Mouse (Mus musculus): ENCODE results near the gene Ccnl2. TPM values are rescaled to one million over a fixed set of nuclear protein-coding genes. Genes with fewer than 3 reads are reported as not detected.

The Ccnl2 gene
- total and polyA plus RNA-seq, 3 experiments = 46.1 to 103 (median 48.6) TPM

DNA sequence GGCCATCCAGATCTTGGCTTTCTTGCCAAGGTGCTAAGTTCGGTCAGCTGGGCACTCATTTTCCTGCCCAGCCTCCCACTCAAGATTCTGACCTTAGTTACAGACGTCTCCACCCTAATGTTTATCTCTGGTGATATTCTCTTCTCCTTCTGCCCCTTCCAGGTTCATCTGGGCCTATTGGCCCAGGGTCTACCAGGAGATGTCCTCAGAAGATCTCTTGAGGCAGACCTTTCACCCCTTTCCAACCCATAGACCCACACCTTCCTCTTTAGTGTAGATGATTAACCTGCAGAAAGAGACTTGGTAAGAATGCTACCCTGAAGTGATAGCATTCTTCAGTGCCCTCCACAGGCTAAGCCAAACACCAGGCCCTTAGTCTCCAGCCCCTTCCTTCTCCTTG, 40.6 kb upstream of the Ccnl2 start:
- no peaks in the 10 kb centered on the region for H3K9me3 ChIP-seq (replicated peaks; ENCODE audit: insufficient read depth, low read length)
- H3K27me3 ChIP-seq (ENCODE audit: control insufficient read depth in 1 of 2, insufficient read depth in 2 of 2, low read length in 2 of 2) = no peaks in the 10 kb centered on the region
- TF ChIP-seq ZNF384 (IDR thresholded peaks at IDR 0.05; ENCODE audit: low read depth, low read length) (no peak), ETS1 (IDR thresholded peaks at IDR 0.05; ENCODE audit: low read depth, low read length) (no peak), KAT2A (conservative IDR thresholded peaks at IDR 0.05; ENCODE audit: low read depth, low read length) (no peak), CTCF (IDR thresholded peaks at IDR 0.05 in 2 of 3, conservative IDR thresholded peaks at IDR 0.05 in 1 of 3; ENCODE audit: control insufficient read depth in 1 of 3, insufficient read depth in 1 of 3, low read depth in 2 of 3, low read length in 3 of 3, poor library complexity in 1 of 3, severe bottlenecking in 1 of 3) (no peak), GATA1 (IDR thresholded peaks at IDR 0.05; ENCODE audit: low read depth, low read length) (no peak), CHD1 (IDR thresholded peaks at IDR 0.05; ENCODE audit: low read depth, low read length) (no peak), POLR2AphosphoS5 (IDR thresholded peaks at IDR 0.05; ENCODE audit: borderline replicate concordance, low read depth, low read length) (no peak), HCFC1 (IDR thresholded peaks at IDR 0.05; ENCODE audit: low read depth, low read length) (no peak), RAD21 (IDR thresholded peaks at IDR 0.05; ENCODE audit: low read depth, low read length) (no peak)
- H3K4me1 ChIP-seq (ENCODE audit: control insufficient read depth in 1 of 2, insufficient read depth in 2 of 2, low read length in 2 of 2) = peaks cover 0 to 26% of the 10 kb centered on the region in 2 experiments; a peak in 2 of 4 replicates
- H3K27ac ChIP-seq (ENCODE audit: control insufficient read depth, low read depth, low read length) = no peak overlapping the region
- no peak overlapping the region for H3K4me3 ChIP-seq (ENCODE audit: control insufficient read depth in 1 of 2, insufficient read depth in 1 of 2, low read depth in 2 of 2, low read length in 2 of 2)
- H3K79me2 ChIP-seq (ENCODE audit: control insufficient read depth, insufficient read depth, low read length, poor library complexity) = peaks cover 3% of the 10 kb centered on the region; the same call in 1 of the 2 replicates
- peaks cover 0 to 2% of the 10 kb centered on the region in 2 experiments; a peak in 2 of 4 replicates for H3K36me3 ChIP-seq (ENCODE audit: control insufficient read depth in 1 of 2, insufficient read depth in 2 of 2, low read length in 2 of 2)
- DNase-seq (ENCODE audit: low read depth, low spot score) = no peak
- H3K9ac ChIP-seq (ENCODE audit: control insufficient read depth, low read depth, low read length, poor library complexity, severe bottlenecking) = no peak overlapping the region

GRCm38 (mm10) chr4:155772786-155773185, 39.5 kb upstream of the Ccnl2 start:
- TF ChIP-seq GATA1 (IDR thresholded peaks at IDR 0.05; ENCODE audit: low read depth, low read length) (no peak), RCOR1 (IDR thresholded peaks at IDR 0.05; ENCODE audit: low read depth, low read length) (no peak), ZNF384 (IDR thresholded peaks at IDR 0.05; ENCODE audit: low read depth, low read length) (no peak), ZC3H11A (IDR thresholded peaks at IDR 0.05; ENCODE audit: low read depth, low read length) (no peak), POLR2AphosphoS2 (IDR thresholded peaks at IDR 0.05; ENCODE audit: low read length) (no peak), POLR2AphosphoS5 (IDR thresholded peaks at IDR 0.05; ENCODE audit: borderline replicate concordance, low read depth, low read length) (no peak), ZMIZ1 (IDR thresholded peaks at IDR 0.05; ENCODE audit: low read depth, low read length) (no peak), ETS1 (IDR thresholded peaks at IDR 0.05; ENCODE audit: low read depth, low read length) (no peak), JUND (IDR thresholded peaks at IDR 0.05; ENCODE audit: low read depth, low read length) (no peak), BHLHE40 (IDR thresholded peaks at IDR 0.05; ENCODE audit: borderline replicate concordance, low read depth, low read length) (no peak), CHD2 (IDR thresholded peaks at IDR 0.05; ENCODE audit: low read length) (no peak), MXI1 (IDR thresholded peaks at IDR 0.05; ENCODE audit: low read depth, low read length) (no peak)
- no peak overlapping the region for H3K4me3 ChIP-seq (ENCODE audit: control insufficient read depth in 1 of 2, insufficient read depth in 1 of 2, low read depth in 2 of 2, low read length in 2 of 2)
- H3K9me3 ChIP-seq (replicated peaks; ENCODE audit: insufficient read depth, low read length) = no peaks in the 10 kb centered on the region
- peaks cover 3% of the 10 kb centered on the region; the same call in 1 of the 2 replicates for H3K79me2 ChIP-seq (ENCODE audit: control insufficient read depth, insufficient read depth, low read length, poor library complexity)
- no peak overlapping the region for H3K27ac ChIP-seq (ENCODE audit: control insufficient read depth, low read depth, low read length)
- peaks cover 6 to 31% of the 10 kb centered on the region in 2 experiments for H3K4me1 ChIP-seq (ENCODE audit: control insufficient read depth in 1 of 2, insufficient read depth in 2 of 2, low read length in 2 of 2)
- no peak for DNase-seq (ENCODE audit: low read depth, low spot score)
- no peaks in the 10 kb centered on the region for H3K27me3 ChIP-seq (ENCODE audit: control insufficient read depth in 1 of 2, insufficient read depth in 2 of 2, low read length in 2 of 2)
- no peak overlapping the region for H3K9ac ChIP-seq (ENCODE audit: control insufficient read depth, low read depth, low read length, poor library complexity, severe bottlenecking)
- peaks cover 0 to 7% of the 10 kb centered on the region in 2 experiments; a peak in 2 of 4 replicates for H3K36me3 ChIP-seq (ENCODE audit: control insufficient read depth in 1 of 2, insufficient read depth in 2 of 2, low read length in 2 of 2)

Data from MEL (cell line).